In genomic region chr14:61415311-61415710, GRCm38 (mm10) we compare ENCODE assay signal across 13 mouse cellular contexts.
"Had no signal": no experiment of that assay in that cellular context is flagged by ENCODE, and none has a peak within 500 bp of the region (broad histone marks: within the 10 kb centered on the region; RNA-seq: fewer than 3 reads in every experiment).

No protein-coding gene starts in this region.

- H3K27ac ChIP-seq: limb, embryonic 15.5 days; liver, embryonic 13.5 days; lung, embryonic 15.5 days; macrophage; midbrain, embryonic 15.5 days; neural tube, embryonic 12.5 days; stomach, postnatal 0 days had no signal

- H3K27me3 ChIP-seq: limb, embryonic 15.5 days; liver, embryonic 13.5 days; lung, embryonic 15.5 days; megakaryocyte, embryonic 14.5 days; midbrain, embryonic 15.5 days; neural tube, embryonic 12.5 days had no signal

- H3K4me3 ChIP-seq: limb, embryonic 15.5 days; liver, embryonic 13.5 days; lung, embryonic 15.5 days; megakaryocyte, embryonic 14.5 days; midbrain, embryonic 15.5 days; neural tube, embryonic 12.5 days had no signal

- DNase-seq: kidney, postnatal 14 days; liver, embryonic 13.5 days; liver, postnatal 0 days; lung, postnatal 14 days; thymus, adult 18-20 months; thymus, postnatal 14 days had no signal
